Mouse (Mus musculus): ENCODE measurements around the gene Ak6. TPM values are rescaled to one million over a fixed set of nuclear protein-coding genes. Genes with fewer than 3 reads are reported as not detected.

Ak6 gene
- 10 to 100 TPM; 57.7 to 58.0 TPM for total RNA-seq (2021)
- long read RNA-seq, experiment 1, transcript Ak6-201 (5 exons, 1,298 nt) = major isoform, 106 of 190 reads
- long read RNA-seq, experiment 1, transcript Ak6-202 (3 exons, 1,222 nt) = minor isoform, 65 of 190 reads
- long read RNA-seq, experiment 1, partial matches to known transcripts = 17 of 190 reads
- long read RNA-seq, experiment 1, other reads (novel, unspliced or antisense) = 2 of 190 reads
- long read RNA-seq, experiment 2, transcript Ak6-201 (5 exons, 1,298 nt) = major isoform, 76 of 149 reads
- long read RNA-seq, experiment 2, transcript Ak6-202 (3 exons, 1,222 nt) = minor isoform, 65 of 149 reads
- long read RNA-seq, experiment 2, partial matches to known transcripts = 7 of 149 reads
- long read RNA-seq, experiment 2, other reads (novel, unspliced or antisense) = 1 of 149 reads

DNA sequence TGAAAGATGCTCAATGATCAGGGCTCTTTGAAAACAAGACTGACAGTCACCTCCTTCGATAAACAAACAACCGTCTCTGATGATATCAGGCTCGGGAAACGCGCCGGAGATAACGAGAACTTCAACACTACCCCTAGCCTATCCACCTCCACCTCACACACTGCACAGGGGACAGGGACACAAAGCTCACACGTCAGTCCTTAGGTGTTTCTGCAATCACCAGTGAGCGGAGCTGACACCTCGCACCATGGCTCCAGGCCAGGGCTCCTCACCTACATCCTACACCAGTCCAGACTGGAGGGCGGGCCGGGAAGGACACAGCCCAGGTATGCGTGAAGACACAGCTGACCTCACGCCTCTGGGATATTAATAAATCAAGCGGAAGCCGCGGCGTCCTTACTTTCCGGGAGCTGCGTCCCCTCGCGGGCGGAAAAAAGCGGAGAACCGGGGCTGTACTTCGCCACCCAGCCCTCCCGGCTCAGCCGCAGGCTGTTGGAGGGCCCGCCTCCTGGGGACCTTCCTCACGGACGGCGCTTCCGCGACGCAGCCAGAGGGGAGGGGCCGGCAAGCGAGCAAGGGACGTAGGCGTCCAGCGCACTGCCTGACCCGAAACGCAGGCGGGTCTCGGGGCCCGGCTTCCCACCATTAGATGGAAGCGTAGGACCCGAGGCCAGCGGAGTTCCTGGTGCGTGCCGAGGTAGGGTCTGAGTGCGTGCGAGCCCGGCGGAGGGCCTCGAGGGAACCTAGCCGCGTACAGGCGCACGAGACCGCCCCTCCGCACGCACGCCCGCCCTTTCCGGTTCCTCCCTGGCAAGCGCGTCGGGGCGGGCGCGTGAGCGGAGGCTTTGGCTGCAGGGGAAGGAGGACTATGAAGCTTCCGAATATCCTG is at the start of gene Ak6, which contains the start of gene Rad17:
Gene Ak6, plus strand, starts transcription at position 430 of the 889 bp plus-strand sequence.
Gene Rad17, minus strand, starts transcription at position 502 of the 889 bp plus-strand sequence.
- peak; percentile 92 for DNase-seq

DNA sequence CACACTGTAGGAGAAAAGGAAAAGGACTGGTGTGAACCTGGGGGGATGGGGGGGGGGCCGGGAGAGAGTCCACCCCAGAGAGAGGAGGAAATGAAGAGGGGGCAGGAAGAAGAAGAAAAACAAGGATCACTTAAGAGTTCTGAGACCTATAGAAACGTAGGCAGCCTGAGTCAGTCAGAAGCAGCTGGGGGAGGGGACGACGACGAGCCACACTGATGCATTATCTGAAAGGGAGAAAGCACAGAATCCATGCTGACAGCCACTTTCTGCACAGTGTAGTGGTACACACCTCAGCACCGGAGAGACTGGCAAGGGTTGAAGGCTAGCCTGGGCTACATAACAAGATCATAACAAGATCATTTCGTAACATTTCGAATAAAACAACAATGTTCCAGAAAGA is 49.7 kb upstream of the Ak6 start:
- no peak for DNase-seq

DNA sequence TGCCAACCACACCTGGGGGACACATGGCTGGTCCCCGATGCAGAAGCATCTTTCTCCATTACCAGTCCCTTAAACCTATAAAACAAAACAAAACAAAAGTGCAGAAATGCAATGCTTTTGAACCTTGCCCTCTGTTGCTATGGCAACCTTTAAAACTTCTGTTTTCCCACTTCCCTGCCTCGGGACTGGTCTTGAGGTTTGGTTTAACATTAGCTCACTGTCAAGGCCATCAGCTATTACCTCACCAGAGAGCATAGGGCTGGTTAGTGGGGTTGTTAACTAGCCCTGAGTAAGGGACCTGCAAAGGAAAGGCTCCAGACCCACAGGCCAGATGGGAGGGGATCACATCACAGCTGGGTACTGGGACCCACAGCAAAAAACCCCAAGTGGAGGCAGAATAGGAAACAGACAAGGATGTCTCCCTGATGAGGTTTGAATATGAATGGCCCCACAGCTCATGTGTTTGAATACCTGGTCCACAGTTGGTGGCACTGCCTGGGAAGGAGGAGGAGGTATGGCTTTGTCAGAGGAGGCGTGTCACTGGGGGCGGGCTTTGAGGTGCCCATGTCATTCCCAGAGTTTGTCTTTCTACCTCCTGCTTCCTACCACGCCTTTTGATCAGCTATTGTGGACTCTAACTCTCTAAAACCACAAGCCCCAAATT is 48.4 kb upstream of the Ak6 start:
- DNase-seq = no peak

DNA sequence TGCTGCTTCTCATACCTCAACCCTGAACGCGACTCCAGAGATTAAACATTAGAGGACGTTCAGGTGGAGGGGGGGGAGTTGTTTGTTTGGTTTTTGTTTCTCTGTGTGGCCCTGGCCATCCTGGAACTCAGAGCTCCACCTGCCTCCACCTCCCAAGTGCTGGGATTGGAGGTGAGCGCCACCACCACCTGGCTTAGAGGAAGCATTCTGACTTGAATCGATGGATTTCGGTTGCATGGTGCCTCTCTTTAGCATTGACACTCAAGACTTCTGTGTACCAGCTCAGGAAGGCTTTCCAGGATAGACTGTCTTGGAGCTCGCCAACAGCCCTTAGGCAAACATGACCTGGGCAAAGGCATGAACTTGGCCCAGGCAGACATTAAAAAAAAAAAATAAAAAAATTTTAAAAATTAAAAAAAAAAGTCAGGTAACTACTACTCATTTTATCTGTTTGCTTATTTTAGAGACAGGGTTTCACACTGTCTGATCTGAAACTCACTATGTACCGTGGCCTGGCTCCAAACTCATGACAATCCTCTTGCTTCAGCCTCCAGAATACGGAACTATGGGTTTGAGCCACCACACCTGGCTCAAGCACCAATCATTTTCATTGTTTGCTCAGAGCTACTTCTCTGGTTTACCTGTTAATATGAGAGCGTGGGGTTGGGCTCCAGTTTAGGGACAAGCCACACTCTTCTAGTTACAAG is 47.6 kb upstream of the Ak6 start:
- no peak for DNase-seq

DNA sequence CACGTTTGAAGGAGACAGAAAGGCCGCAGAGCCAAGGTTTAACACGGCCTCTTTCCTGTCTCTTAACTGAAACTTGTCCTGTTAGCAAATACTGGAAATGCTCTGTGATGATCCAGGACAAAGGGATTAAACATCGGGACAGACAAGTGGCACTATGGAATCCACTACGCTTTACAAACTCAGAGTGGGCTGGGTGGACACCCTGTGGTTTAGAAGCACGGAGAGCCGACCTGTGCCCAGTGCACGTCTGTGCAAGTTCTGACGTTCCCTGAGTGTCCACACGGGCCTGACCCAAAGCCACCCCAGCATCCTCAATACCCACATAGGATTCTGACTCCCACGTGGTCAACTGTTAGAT is 47.1 kb upstream of the Ak6 start:
- DNase-seq = no peak

DNA sequence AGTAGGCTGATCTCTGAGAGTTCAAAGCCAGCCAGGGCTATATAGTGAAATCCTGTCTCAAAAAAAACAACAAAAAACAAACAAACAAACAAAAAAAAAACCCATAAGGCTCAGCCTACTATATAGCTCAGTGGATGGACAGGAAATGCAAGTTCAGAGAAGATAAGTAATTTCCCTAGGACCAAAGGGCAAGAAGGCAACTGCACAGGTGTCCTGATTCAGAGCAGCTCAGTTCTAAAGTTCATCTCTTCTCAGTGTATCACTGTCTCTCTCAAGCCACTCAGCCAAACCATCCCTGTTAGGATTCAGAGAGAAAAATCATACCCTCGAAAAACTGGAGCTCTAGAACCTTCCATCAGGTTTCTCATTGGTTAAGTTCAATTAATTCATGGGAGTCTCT is 44.9 kb upstream of the Ak6 start:
- no peak for DNase-seq

DNA sequence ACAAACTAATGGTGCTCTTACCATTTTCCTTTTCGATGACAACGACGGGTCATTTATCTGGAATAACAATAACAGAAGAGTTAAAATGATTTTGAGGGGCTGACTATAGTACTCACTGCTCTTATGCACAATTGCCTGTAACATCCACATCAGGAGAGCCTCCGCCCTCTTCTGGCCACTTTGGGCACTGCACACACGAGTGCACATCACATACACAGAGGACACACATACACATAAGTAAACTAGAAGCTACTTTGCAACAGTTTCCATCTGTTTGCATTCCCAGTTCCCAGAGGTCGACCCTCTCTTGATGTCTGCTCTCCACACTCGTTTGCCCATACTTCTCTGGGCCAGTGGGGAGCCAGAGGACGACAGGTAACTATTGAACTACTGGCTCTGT is 43.0 kb upstream of the Ak6 start:
- DNase-seq = no peak

DNA sequence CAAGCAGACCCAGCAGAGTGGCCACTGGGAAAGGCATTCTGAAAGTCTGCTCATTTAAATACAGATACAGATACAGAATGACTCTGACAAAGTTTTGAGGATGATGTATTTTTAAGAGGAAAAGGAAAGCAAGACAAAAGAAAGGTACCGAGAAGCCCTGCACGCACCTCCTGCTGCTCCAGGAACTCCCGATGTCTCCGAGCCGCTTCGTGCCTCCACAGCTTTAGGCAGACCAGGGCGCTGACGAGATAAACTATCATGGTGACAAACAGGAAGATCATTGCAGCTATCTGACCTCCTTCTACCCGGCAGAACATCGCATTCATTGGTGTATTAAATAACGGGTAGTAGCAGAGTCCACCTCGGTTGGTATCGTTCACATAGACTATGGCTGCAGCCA is 39.5 kb upstream of the Ak6 start:
- no peak for DNase-seq

DNA sequence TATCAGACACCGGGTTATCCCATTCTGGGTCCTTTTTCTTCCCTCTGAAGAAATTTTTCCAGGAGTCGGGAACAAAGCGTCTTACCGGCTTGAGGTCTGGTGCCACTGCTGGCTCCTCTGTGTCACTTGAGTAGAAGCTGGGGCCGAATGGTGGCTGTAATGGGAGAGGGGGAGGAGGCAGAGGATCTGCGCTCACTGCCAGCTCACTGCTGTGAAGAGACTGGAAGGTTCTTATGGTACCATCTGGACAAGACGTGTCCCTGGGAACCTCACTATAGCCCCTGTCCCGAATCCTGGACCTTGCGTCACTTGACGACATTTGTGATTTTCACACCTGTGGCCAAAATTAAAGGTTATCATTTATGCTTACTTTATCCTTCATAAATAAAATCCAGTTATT is 38.5 kb upstream of the Ak6 start:
- DNase-seq = no peak

DNA sequence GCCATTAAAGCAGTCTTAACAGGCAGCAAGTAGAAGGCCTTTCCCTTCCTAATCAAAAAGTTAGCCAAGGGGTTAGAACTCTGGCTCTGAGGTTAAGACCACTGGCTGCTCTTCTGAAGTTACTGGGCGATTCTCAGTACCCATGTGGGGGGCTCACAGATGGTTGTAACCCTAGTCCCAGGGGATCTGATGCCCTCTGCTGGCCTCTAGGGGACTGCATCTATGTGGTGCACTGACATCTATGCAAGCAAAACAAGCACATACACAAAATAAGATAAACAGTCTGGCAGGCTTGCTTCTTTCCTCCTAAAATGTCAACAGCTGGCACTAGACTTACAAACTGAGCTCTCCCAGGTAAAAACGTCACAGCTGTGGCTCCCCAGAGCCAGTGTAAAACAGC is 37.9 kb upstream of the Ak6 start:
- DNase-seq = no peak

DNA sequence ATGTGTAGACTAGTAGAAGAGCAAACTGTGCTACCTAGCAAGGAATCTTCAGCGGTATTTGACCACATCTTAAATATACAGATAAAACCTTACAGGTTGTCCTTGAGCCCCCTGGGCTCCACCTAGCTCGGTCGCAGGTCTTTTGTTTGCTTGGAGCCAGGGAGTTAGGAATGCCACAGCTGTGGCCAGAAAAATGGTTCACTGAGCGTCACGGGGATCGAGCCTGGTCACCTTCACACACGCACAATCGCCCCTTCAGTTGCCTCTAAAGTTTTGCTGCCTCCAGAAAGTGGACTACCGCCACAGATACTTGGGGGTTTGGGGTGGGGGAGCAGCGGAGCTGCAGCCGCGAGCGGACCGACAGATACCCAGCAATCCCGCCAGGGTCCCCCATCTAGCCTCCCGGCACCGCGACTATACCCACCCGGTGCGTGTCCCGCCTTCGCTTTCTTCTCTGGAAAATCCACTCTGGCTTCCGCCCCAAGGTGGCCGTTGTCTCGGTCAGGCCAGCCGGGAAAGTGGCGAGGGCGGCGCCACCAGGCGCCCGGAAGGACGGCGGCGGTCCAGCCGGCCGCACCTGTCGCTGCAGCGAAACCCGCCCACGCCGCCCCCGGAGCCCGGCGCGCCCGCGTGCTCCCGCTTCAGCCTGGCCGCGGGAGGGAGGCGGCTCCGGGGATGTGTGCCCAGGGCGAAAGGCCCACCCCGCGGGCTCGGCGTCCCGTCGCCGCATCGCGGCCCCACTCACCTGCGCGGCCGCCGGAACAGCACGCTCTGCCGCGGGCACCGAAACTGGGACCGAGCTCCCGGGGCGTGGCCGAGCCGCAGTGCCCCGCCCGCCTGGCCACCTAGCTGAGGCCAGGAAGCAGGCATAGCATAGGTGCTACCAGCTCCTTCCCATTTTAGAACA is 34.3 kb upstream of the Ak6 start, which contains the start of gene Marveld2:
Gene Marveld2, minus strand, starts transcription at position 791 of the 907 bp plus-strand sequence.
- peak; percentile 9 for DNase-seq

DNA sequence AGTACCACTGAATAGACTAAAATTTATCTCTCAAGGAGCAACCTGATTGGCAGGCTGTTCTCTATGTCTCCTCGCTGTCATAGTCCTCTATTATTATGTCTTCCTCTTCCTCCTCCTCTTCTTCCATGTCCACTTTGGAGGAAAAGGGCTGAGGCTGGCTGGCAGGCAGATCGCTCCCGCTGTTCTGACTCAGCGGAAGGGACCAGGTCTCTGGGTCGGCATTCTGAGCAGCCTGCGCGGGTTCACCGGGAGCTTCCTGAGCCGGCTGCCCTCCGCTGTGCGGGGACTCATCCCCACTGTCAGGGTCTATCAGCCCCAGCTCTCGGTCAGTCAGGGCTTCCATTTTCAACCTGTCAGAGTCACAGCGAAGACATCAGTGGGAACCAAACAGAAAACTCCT is 33.2 kb upstream of the Ak6 start:
- no peak for DNase-seq

DNA sequence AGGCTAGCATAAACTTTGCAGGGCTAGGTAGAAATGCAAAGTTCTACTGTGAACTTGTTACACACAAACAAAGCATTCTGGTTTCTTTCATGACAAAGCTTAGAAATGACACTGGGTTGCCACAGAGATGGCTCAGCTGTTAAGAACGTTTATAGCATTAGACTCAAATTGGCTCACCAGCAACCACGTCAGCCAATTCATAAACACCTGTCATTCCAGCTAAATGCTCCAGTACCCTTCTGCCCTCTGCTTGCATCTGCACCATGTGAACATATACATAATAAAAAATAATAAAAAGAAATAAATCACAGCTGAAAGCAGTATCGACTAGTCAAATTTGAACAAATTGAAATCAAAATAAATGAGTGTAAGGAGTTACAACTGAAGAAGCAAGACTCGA is 28.5 kb upstream of the Ak6 start:
- no peak for DNase-seq

DNA sequence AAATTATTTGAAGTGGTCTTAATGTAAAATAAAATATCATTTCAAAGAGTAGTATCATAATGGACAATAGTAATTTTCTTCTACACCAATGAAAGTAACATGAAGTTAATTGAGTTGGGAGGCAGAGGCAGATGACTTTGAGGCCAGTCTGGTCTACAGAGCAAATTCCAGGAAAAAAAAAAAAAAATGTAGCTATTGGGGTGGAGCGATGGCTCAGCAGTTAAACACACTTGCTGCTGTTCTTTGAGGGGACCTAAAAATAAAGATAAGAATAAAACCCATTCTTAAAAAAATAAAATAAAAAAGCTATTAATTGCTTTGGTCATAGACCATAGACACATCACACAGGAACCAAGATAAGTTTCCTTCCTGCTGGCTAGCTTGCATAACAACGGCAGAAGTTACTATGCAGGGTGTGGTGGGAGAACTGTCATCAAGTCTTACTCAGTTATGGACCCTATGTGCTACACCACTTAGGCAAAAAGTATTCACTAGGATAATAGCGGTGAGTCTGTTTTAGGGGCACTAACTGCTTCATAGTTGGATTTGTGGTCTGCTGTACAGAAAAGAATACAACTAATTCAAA is 16.6 kb upstream of the Ak6 start:
- DNase-seq = no peak

DNA sequence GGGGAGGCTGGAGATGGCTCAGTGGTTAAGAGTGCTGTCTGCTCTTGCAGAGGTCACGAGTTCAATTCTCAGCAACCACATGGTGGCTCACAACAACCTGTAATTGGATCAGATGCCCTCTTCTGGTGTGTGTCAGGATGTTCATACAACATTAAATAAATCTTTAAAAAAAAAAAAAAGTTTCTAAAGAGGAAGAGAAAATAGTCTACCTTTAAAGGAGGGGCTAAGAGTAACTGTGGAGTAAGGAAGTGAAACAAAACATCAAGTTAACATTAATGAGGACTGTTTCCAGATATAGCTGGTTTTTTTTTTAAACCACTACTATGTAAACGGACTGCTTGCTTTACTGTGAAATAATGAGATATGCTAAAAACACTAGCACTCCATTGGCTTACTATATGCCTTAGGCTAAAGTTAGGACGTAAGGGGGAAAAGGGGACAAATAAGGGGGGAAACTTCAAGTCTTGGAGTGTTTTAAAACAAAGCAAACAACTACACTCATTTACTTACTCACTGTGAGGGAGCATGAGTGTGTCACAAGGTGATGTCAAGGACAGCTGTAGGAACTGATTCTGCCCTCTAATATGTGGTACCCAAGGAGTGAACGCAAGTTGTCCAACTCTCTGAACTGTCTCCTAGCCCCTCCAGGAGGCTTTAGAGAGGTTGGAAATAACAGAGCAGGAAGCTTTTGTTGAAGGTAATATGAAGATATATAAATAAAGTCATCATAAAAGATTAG is 8.1 kb upstream of the Ak6 start:
- no peak for DNase-seq

DNA sequence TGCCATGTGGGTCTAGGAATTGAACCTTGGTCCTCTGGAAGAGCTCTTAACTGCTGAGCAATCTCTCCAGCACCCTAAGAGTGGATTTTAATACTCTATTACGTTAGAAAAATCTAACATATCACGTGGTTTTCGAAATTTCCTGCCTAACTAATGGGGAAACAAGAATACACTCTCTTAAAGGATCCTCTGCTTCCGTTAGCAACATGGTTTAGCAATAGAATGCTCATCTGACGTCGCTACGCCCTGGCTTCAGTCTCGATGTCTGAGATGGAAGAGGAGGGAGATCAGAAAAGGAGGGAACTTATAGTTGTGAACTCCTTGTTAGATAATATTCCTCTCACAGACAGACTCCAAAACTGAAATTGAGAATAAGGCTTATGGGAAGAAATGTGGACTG is 2.6 kb upstream of the Ak6 start:
- no peak for DNase-seq

DNA sequence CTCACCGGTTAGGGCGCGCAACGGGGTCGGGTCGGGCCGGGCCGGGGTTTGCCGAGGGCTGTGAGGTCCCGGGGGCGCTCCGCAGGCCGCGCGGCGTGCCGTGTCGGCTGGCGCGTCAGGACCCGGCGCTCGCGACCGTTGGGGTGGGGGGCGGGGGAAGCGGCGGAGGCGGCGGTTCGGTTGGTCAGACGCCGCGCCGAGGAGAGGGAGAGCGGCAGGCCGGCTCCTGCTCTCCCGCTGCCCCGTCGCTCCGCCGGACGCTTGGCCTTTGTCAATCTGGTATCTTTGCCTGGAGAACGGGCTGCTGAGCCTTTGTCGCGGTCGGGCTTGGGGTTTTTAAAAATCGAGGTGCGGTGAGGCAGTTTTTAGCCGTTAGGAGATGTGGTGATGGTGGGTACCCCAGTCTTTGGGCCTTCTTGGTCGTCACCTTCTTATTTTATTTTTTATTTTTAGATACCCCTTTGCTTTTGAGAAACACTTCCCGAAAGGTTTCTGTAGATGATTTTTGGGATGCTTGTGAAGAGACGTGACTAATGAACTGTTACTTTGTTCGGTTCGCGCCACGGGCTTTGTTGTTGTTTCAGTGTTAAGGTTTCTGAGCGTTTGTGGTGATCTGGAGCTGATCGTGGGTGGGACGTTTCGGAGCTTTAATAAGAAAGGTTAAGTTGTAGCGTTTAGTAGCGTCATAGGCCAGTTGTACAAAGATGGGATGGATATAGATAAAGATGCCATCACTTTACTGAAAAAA is 834 bp downstream of the Ak6 start, which contains the start of gene Taf9:
Gene Taf9, plus strand, starts transcription at position 141 of the 748 bp plus-strand sequence.
- DNase-seq = no peak

DNA sequence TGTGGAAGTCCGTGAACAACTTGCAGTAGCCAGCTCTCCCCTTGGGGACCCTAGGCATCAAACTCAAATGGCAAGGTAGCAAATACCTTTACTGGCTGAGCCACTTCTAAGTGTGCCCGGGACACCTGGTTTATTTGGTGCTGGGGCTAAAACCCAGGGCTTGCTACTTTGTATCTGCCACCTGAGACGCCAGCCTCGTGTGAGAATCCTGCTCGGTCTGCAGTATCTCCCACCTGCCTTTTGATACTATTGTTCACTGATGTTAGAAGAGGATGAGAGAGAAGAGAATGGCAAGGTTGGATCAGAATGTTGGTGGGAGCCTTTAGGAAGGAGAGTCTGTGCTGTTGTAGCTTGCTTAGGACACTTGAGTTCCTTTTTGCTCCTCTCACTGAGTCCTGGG is 7.3 kb downstream of the Ak6 start:
- DNase-seq = no peak

DNA sequence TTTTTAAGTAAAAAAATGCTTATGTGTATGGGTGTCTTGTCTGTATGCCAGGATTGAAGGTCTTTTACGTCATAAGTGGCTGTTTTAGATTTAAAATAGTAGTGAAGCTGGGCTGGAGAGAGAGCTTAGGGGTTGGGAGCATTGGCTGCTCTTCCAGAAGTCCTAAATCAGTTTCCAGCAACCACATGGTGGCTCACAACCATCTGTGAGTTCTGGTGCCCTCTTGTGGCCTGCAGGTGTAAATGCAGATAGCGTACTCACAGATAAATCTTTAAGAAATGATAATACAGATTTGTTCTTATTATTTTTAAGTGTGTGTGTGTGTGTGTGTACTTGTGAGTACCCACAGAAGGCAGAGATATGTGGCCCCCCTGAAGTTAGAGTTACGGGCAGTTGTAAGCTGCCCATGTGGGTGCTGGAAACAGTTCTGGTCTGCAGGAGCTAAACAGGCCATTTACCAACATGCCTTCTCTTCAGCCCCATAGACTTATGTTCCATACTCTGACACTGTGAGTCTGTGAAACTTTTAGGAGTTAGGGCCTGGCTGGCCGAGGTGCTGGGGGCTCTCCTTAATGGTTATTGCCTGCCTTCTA is 9.2 kb downstream of the Ak6 start:
- DNase-seq = no peak
